In the genomic region with DNA sequence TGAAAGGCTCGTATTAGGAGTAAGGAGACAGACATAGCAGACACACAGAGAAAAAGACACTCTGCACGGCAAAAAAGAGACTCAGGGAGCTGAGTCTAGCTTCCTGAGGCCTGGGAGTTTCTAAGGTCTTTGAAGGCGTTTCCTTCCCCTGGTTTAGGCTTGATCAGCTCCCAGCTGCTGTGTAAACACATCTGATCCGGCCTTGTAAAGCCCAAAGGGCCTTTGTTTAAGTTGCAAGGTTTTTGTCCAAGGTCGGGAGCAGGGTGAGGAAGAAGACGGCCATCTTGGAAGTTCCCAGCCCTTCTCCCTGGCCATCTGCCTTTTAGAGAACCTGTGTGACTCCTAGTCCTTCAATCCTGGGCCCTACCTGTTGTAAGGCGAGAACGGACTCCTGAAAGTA, we compare ENCODE assay signal across 8 mouse cellular contexts. TPM values are rescaled to one million over a fixed set of nuclear protein-coding genes. Genes with fewer than 3 reads are reported as not detected.
DNase-seq lines count a peak whose midpoint lies in the region; ATAC-seq and TF ChIP-seq lines count a peak whose summit lies in the region.

No protein-coding gene starts in this region.

- H3K79me2 ChIP-seq in macrophage (ENCODE audit: inconsistent target) = no peaks in the 10 kb centered on the region

- no peak for DNase-seq in layer of hippocampus, adult 2 months (ENCODE audit: low spot score in 2 of 2)
- no peak for DNase-seq in layer of hippocampus, postnatal 14 days (ENCODE audit: low spot score in 2 of 2)
- peak; percentile 51 for DNase-seq in embryo, embryonic 9.5 days (ENCODE audit: extremely low spot score)
- DNase-seq in intestine, embryonic 14.5 days (ENCODE audit: low spot score) = peak; percentile 55
- DNase-seq in thymus, postnatal 0 days (ENCODE audit: low spot score) = no peak
- DNase-seq in urinary bladder, postnatal 14 days (ENCODE audit: low spot score) = no peak

- H3K36me3 ChIP-seq in intestine, embryonic 14.5 days (ENCODE audit: control insufficient read depth, insufficient read depth, low read length) = no peaks in the 10 kb centered on the region
- no peaks in the 10 kb centered on the region for H3K36me3 ChIP-seq in macrophage (ENCODE audit: inconsistent target)

- H3K4me1 ChIP-seq in intestine, embryonic 14.5 days (replicated peaks; ENCODE audit: control insufficient read depth, insufficient read depth, low read length) = peaks cover 13% of the 10 kb centered on the region

- no peak overlapping the region for H3K4me2 ChIP-seq in intestine, embryonic 14.5 days (ENCODE audit: low read length)

- H3K27me3 ChIP-seq in intestine, embryonic 14.5 days (replicated peaks; ENCODE audit: control insufficient read depth, insufficient read depth, low read length) = no peaks in the 10 kb centered on the region

- H3K4me3 ChIP-seq in layer of hippocampus, adult 2 months = no peak overlapping the region
- no peak overlapping the region for H3K4me3 ChIP-seq in intestine, embryonic 14.5 days (ENCODE audit: low read depth, low read length)
- H3K4me3 ChIP-seq in macrophage (ENCODE audit: inconsistent target) = no peak overlapping the region

- 36% methylated on average over 8 of the region's 8 CpGs for WGBS in intestine, embryonic 14.5 days
- WGBS in macrophage (ENCODE audit: missing documents) = 73% methylated on average over 8 of the region's 8 CpGs

- no peaks in the 10 kb centered on the region for H3K9me3 ChIP-seq in intestine, embryonic 14.5 days (ENCODE audit: control insufficient read depth, low read length)

- no peak for TF ChIP-seq CTCF in layer of hippocampus, adult 2 months (conservative IDR thresholded peaks at IDR 0.05)

- no peak for ATAC-seq in intestine, embryonic 14.5 days (replicated peaks; ENCODE audit: low FRiP score, low TSS enrichment, low read depth)
- ATAC-seq in megakaryocyte, adult 5-6 weeks (ENCODE audit: poor library complexity, severe bottlenecking) = no peak

- H3K27ac ChIP-seq in layer of hippocampus, adult 2 months = peak overlapping the region; percentile 55
- peak overlapping the region; percentile 77 for H3K27ac ChIP-seq in intestine, embryonic 14.5 days (ENCODE audit: low read depth)
- H3K27ac ChIP-seq in macrophage = peak overlapping the region; percentile 1; the same call in 1 of the 2 replicates

- no peak overlapping the region for H3K9ac ChIP-seq in intestine, embryonic 14.5 days (ENCODE audit: low read length)

RNA-seq across cellular contexts. Expression of a gene that starts 25.2 kb away (rescaled TPM):
- total RNA-seq in layer of hippocampus, adult 2 months (2021) = 10 to 100 TPM; 77.1 TPM
- 10 to 100 TPM; 50.2 to 52.9 TPM for total RNA-seq in layer of hippocampus, postnatal 14 days (2021)
- 10.3 and 11.4 TPM in 2 replicates for polyA plus RNA-seq in intestine, embryonic 14.5 days (2014; fragmentation: Nextera tagmentation; extraction: Ambion mirVana)
- 1 to 10 TPM in 18 of 26 experiments, under 1 TPM in 8; 0.36 to 5.7 (median 1.9) TPM for total RNA-seq in macrophage (2018; cell fraction: chromatin; rRNA removed)
- total RNA-seq in macrophage (2018; cell fraction: cytosol; rRNA removed) = 1 to 10 TPM; 2.6 to 5.8 (median 4.4) TPM
- total RNA-seq in macrophage (2018; cell fraction: nucleus; rRNA removed) = 1 to 10 TPM; 1.4 to 8.5 (median 2.7) TPM
- polyA plus RNA-seq in macrophage (2018) = 3.5 to 9.1 TPM (median 3.9 TPM) in 3 replicates
- polyA plus RNA-seq in thymus, postnatal 0 days (2015; fragmentation: Nextera tagmentation; extraction: Ambion mirVana) = 8.4 and 8.9 TPM in 2 replicates
- 6.5 and 6.6 TPM in 2 replicates for total RNA-seq in megakaryocyte, adult 5-6 weeks (2015)
- total RNA-seq in megakaryocyte, adult 5-6 weeks (2017) = 4.6 and 4.8 TPM in 2 replicates

RNA-seq across cellular contexts. Expression of a gene that starts 58.7 kb away (rescaled TPM):
- 10 to 100 TPM; 54.5 to 57.6 TPM for total RNA-seq in layer of hippocampus, adult 2 months (2021)
- 10 to 100 TPM; 45.5 to 50.3 TPM for total RNA-seq in layer of hippocampus, postnatal 14 days (2021)
- 17.8 and 18.2 TPM in 2 replicates for polyA plus RNA-seq in intestine, embryonic 14.5 days (2014; fragmentation: Nextera tagmentation; extraction: Ambion mirVana)
- 100 to 1,000 TPM in 2 of 26 experiments, 10 to 100 TPM in 24; 30.0 to 125 (median 63.2) TPM for total RNA-seq in macrophage (2018; cell fraction: chromatin; rRNA removed)
- total RNA-seq in macrophage (2018; cell fraction: cytosol; rRNA removed) = 10 to 100 TPM in 25 of 26 experiments, 1 to 10 TPM in 1; 6.7 to 47.1 (median 16.0) TPM
- 10 to 100 TPM; 25.0 to 95.1 (median 35.8) TPM for total RNA-seq in macrophage (2018; cell fraction: nucleus; rRNA removed)
- polyA plus RNA-seq in macrophage (2018) = 7.1 to 13.2 TPM (median 12.2 TPM) in 3 replicates
- polyA plus RNA-seq in thymus, postnatal 0 days (2015; fragmentation: Nextera tagmentation; extraction: Ambion mirVana) = 16.3 and 18.9 TPM in 2 replicates
- total RNA-seq in megakaryocyte, adult 5-6 weeks (2015) = 4.6 and 6.9 TPM in 2 replicates
- 8.4 and 10.7 TPM in 2 replicates for total RNA-seq in megakaryocyte, adult 5-6 weeks (2017)

RNA-seq across cellular contexts. Expression of a gene that starts 59.6 kb away (rescaled TPM):
- 1 to 10 TPM; 4.3 to 4.5 TPM for total RNA-seq in layer of hippocampus, adult 2 months (2021)
- 1 to 10 TPM; 3.7 to 4.1 TPM for total RNA-seq in layer of hippocampus, postnatal 14 days (2021)
- polyA plus RNA-seq in intestine, embryonic 14.5 days (2014; fragmentation: Nextera tagmentation; extraction: Ambion mirVana) = 5.8 and 6.0 TPM in 2 replicates
- 1 to 10 TPM; 1.4 to 3.6 (median 2.0) TPM for total RNA-seq in macrophage (2018; cell fraction: chromatin; rRNA removed)
- 1 to 10 TPM; 2.4 to 5.6 (median 4.5) TPM for total RNA-seq in macrophage (2018; cell fraction: cytosol; rRNA removed)
- total RNA-seq in macrophage (2018; cell fraction: nucleus; rRNA removed) = 1 to 10 TPM; 1.4 to 6.3 (median 3.5) TPM
- polyA plus RNA-seq in macrophage (2018) = 3.2 to 3.8 TPM (median 3.8 TPM) in 3 replicates
- polyA plus RNA-seq in thymus, postnatal 0 days (2015; fragmentation: Nextera tagmentation; extraction: Ambion mirVana) = 5.4 and 6.2 TPM in 2 replicates
- total RNA-seq in megakaryocyte, adult 5-6 weeks (2015) = 2.9 and 3.5 TPM in 2 replicates
- 3.2 and 3.9 TPM in 2 replicates for total RNA-seq in megakaryocyte, adult 5-6 weeks (2017)

Comparison
In these comparisons a context has a peak if more than half of its experiments do, and no peak if none do; other contexts are left out.
1. DNase-seq: peak in embryo, embryonic 9.5 days (single experiment) and intestine, embryonic 14.5 days (single experiment); none in layer of hippocampus, adult 2 months (0 of 2), layer of hippocampus, postnatal 14 days (0 of 2), thymus, postnatal 0 days (single experiment) and urinary bladder, postnatal 14 days (single experiment).
2. H3K27ac ChIP-seq: peak in every context shown above with its lines; median percentile 77 in intestine, embryonic 14.5 days; 55 in layer of hippocampus, adult 2 months; 1 in macrophage.
3. RNA of a gene that starts 25.2 kb away (total RNA-seq): 77.1 TPM in layer of hippocampus, adult 2 months and 50.2 to 52.9 TPM in layer of hippocampus, postnatal 14 days; 4.6 to 6.6 TPM in megakaryocyte, adult 5-6 weeks; every median in the first group is over 4 times any median in the second.